Mouse (Mus musculus) lung, postnatal 25 days (tissue): Measurements from ENCODE around the gene Scaper.

Source experiments
- DNase-seq: peaks from one replicate; pipeline ENCODE4 v3.0.0; 2022; ENCODE audit warnings: low spot score

Scaper gene

DNA sequence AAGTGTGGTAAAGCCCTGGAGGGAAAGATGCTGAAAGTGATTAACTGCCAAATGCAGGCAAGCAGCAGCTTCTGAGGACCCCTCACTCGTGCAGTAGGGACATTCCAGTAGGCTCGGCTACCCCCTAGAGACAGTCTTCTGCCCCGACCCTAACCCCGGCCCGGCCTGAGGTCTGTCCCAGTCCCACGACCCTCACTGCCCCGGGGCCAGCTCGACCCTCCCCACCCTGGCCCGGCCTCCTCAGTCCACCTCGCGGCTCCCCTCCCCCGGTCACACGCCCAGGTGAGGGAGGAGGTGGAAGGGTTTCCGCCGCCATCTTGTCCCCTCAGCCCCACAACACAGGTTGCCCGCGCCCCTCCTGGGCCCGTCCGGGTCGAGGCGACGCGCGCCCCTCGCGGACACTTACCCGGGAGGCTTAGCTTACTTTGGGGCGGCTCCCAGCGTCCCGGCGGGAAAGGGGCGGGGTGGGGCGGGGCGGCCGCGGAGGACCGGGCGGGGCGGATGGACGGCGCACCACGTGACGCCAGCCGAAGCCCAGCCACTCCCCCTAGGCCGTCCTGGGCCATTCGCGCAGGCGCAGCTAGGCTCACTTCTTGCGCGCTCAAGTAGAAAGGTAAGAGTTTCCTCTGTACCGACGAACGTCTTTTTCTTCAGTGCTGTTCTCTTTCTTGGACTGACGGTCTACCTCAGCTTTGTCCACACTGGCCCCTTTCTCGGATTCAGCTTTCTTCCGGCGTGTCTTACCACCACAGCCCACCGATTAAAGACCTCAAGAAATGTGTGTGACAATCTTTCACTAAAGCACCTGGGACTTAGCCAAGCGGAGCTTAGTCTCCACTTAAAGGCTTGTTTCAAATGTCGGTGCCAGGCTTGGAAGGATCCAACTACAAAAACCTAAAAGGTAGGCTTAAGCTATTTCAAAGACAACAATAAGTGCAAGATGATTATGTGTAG is at the start of gene Scaper:
Gene Scaper, minus strand, starts transcription at position 456 of the 954 bp plus-strand sequence.
- DNase-seq = peak; percentile 90

DNA sequence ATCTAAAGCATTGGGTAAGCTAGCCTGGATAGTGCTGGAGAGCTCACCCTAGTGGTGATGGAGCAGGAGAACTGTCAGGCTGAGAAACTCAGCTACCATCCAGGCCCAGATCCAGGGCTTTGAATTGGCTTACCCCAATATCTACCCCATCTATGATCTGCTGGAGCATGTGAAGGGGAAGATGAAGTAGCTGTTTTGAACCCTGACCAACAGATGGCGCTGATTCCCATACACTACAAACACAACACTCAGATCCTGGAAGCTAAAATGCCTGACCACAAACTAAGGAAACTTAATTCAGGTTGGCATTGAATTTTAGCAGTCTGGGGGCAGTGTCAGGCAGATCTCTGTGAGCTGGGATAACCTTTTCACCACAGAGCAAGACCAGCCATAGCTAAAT is 8.9 kb upstream of the Scaper start:
- DNase-seq = peak; percentile 29

DNA sequence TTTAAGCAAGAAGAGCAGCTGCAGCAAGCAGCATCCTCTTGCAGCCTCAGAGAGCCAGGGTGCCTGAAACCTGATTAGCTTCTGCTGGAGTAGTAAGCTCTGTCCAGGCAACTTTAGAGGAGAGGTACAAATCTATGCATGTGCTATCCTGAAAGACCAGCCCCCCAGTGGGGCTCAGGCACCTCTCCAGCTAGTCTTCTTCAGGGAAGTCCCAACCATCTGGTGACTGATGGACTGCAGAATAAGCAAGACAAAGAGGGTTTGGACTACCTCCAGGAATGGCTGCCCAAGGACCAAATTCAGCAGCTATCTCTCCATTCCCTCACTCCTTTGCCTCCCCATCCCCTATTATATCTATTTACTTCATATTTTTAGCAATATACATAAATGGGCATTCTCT is 3.4 kb upstream of the Scaper start:
- DNase-seq = no peak

DNA sequence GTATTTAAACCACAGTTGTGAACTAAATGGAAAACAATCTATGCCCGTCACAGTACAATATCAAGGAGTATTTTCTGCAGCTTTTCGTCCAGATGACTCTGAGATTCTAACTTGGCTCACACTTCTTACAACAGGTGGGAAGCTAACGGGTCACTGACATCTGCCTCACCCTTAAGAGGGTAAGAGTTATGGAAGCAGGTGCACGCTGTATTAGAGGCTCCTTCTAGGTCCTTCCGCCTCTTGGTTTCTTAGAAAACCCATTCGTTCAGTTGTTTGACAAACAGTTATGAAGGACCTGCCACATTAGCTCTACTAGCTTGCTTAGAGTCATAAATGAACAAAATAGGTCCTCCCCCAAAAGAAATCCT is 683 bp upstream of the Scaper start:
- no peak for DNase-seq

DNA sequence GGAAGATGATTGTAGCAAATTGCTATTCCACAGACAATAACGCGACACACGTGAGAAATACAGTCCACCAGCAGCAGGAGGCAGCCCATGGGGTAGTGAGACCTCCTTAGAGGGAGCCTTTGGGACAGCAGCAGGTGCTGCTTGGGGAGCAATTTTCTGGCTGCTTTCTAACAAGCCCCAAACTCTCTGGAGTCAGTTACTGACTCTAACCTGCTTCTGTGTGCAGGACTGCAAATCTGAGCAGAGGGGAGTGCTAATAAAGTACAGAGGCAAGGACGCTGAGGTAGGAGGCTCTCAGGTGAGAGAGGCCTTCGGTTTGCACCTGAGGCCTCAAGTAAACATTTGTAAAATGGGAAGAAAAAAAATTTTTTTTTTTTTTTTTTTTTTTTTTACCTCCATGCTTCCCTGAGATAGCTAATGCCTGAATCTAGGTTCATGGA is 675 bp downstream of the Scaper start:
- DNase-seq = no peak

DNA sequence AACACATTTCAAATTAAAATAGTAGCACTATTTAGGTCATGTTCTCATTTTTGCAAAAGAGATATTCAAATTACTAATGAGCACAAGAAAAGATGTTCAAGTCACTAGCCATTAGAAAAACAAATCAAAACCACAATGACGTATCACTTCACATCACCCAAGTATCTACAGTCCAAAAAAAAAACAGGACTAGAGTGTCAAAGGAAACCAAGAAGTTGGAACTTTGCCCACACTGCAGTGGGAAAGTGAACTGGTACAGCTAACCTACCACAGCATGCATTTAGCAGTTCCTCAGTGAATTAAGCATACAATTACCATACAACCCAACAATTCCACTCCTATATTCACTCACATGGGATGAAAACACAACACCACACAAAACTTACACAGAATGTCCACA is 5.4 kb downstream of the Scaper start:
- DNase-seq = no peak

DNA sequence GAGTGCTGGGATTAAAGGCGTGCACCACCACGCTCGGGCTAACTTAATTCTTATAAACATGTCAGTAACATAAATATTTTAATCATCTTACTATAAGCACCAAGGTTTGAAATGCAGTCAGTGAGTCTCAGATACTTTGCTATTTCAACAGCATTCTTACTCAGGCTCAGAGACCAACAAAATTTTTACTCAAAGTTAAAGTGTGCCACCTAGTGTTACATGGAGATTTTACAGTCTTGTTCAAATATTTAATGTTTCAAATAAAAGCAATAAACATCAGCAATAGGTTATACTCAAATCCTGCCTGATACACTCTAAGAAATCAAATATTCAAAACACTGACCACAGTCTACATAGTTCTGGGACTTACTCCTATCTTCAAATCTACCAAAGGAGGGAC is 19.3 kb downstream of the Scaper start:
- DNase-seq = peak; percentile 29

DNA sequence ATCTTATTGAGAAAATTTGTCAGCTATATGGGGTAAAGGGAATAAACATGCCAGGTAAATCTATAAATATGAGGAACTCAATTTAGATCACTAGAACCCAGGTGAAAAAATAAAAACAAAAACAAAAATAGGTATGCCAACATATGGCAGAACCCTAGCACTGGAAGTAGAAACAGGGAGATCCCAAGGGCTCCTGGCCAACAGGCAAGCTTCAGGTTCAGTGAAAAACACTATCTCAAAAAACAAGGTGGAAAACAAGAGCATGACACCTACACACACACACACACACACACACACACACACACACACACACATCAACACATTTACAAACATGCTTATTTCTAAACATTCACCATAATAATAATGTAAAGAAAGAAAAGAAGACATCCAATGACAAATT is 21.2 kb downstream of the Scaper start:
- DNase-seq = no peak

DNA sequence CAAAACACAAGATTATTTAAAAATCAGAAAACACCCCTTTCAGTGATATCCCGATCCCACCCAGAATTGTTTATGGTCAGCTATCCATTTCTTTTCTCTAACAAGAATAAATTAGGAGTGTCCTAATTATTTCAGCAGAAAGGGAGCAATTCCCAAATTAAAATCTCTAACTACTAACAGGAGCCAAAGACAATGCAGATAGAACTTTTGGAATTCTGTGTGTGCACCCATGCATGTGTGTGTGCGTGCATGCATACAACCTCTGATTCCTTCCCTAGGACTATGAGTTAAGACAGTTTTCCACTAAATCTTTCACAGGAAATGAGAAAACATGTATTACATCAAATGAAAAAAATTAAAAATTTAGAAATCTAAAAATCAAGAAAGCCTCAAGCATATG is 26.4 kb downstream of the Scaper start:
- DNase-seq = no peak

DNA sequence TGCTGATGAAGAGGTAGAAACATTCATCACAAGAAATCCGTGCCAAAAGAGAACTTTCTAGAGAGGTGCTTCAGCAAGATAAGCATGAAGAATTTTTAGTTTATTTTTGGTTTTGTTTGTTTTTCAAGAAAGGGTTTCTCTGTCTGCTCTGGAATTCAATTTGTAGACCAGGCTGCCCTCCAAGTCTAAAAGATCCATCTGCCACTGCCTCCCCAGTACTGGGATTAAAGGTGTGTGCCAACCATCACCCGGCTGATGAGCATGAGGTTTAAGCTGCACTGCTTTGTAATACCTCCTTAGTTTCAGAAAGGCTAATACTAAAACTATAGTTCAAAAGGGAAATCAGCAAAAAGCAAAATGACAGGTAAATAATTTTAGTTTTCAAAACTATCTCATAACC is 35.0 kb downstream of the Scaper start:
- DNase-seq = no peak

DNA sequence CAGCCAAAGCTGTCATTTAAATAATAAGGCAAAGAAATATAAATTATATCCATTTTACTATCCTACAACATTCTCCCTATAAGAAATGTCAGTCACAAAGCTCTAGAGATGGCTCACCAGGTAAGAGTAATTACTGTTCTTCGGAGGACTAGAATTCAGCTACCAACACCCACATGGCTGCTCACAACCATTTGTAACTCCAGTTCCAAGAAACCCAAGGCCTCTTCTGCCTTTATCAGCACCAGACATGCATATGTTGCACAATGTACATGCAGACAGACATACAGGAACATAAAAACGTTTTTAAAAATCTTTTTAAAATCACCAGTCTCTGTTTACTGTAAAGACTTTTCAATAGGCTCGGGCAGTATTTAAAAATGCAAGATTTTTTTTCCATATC is 36.3 kb downstream of the Scaper start:
- DNase-seq = no peak

DNA sequence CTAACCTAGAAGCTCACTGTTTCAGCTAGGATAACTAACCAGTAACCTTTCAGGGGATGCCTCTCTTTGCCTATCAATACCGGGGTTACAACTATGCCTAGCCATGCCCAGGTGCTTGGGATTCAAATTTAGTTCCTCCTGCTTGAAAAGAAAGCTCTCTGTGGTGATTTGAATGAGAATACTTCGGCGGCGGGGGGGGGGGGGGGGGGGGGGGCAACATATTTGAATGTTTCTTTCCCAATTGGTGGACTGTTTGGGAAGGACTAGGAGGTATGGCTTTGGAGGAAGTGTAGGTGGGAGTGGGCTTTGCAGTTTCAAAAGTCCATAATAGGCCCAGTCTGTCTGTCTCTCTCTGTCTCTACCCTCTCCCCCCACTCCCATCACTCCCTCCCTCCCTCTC is 37.4 kb downstream of the Scaper start:
- no peak for DNase-seq

DNA sequence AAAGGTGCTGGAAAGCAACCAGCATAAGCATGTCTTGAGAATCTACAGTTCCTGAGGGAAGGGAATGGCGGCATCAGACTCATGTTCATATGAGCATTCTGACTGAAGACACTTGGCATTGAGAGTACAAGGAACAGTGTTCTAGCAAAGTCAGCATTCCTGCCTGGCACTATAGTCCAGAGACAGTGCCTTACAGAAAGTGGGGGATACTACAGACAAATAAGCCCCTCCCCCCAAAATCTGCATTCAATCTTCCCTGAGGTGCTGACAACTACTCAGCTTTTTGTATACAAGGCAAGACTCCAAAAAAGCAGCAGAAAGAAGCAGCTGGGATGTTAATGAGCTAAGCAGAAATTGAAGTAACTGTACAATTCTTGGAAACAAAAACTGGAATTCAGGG is 59.9 kb downstream of the Scaper start:
- no peak for DNase-seq

DNA sequence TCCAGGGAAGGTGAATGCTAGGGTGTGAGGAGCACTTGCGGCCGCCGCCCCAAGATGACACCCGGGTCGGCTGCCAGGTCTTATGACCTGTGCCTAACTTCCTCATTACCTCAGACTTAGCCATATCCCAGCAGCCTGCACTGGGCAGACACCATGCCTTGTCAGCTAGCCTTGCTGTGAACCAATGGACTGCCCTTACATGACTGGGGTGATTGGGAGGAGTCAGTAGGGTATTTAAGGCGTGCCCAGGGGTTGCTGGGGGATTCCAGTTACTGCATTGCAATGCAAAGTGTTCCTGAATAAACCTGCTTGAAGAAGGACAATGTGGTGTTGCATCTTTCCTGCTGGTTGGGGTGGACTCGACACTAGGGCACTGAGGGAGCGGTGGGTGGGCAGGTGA is 148.5 kb downstream of the Scaper start:
- DNase-seq = no peak

DNA sequence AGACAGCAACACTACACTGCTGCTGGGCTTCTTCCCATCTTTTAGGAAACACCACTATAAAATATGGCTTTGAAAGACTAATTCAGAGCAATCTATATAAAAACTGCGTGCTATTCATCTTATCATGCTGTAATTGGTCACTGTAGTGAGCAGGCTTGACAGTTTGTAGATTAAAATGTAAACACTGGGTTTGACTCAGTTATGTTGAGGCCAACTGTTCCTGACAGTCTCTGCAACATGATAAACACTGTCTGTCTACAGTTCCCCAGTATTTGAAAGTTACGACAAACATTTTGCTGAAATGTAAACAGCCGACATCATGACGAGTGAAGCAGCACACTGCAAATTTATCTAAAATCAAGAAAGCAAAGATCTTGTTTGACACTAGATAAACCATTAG is 225.9 kb downstream of the Scaper start:
- DNase-seq = no peak

DNA sequence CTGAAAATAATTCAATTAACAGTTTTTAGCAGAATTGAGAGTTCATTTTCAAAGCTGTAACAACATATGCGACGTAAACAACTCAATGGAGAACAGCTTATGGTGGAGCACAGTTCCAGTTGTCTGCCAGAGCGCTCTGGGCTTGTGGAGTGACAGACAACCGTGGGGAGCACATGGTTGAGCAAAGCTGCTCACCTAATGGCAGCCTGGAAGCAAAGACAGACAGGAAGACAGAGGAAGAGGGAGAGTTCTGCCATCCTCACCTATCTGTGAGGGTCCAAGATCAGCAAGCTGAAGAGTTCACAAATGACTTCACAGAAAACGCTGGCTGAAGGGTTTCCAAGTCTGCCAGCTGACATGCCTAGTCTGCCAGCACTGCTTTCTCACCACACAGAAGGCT is 227.4 kb downstream of the Scaper start:
- no peak for DNase-seq

DNA sequence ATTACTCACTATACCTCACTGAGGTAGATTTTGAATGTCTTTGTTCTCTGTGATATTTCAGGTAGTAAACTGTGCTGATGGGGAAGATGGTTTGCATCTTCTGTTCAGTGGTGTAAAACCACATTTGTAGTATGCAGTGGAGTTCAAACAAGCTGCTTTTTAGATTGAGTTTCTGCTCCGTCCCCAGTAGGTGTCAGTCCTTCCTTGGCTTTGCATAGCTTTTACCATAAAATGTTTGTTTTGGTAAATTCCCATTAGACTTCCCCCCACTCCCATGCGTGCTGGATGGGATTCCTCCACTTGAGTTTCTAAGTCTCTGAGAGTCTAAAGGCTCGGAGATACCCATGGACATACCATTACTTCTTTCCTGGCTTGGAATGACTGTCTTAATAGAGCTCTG is 231.3 kb downstream of the Scaper start:
- no peak for DNase-seq

DNA sequence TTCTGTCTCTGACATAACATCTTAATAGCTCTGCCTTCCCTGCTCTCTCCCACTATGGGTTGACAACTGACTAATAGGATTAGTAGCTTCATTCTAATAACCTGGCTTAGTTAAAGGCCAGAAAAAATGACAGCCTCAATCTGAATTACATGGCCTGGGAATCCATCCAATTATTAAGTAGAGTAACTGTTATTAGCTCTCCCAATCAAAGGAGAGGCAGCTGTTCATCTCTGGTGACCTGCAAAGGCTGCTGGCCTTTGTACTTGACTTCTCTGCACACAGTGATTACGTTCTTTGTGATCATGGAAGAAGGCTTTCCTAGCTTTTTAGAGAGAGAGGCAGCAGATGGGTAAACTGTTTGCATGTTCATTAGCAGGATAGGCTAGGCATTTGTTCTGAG is 242.6 kb downstream of the Scaper start:
- DNase-seq = no peak

DNA sequence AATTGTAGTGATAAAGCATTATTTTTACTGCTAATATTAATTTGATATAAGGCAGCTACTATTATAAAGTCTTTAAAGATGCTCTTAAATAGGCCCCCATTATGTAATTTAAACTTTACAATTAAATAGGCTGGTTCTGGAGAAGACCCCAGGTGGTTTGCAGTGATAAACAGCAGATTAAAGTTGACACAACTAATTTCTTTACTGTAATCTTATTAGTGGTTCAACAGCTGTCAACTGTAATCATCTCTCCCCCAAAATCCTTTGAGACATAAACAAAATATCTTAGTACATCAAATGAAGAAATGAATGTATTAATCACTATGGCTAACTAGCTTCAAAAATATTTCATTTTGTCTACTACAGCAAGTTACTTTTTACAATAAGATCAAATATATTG is 260.8 kb downstream of the Scaper start:
- DNase-seq = no peak

DNA sequence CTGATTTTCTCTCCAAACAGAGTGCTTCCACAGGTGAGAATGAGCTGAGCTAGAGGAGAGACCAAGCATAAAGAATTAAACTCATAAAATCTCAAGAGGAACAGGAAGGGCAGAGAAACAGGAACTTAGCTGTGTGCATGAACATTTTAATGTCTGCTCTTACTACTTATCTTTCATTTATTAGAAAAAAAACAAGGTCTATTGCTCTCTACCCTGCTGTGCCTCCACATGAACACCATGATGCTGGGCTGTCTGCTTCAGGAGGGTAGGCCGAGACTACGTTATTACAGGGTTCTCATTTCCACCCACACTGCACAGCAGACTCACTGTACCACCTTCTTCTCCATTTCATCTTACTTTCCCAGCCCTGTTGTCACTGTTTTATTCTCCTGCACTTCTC is 291.5 kb downstream of the Scaper start:
- DNase-seq = no peak

DNA sequence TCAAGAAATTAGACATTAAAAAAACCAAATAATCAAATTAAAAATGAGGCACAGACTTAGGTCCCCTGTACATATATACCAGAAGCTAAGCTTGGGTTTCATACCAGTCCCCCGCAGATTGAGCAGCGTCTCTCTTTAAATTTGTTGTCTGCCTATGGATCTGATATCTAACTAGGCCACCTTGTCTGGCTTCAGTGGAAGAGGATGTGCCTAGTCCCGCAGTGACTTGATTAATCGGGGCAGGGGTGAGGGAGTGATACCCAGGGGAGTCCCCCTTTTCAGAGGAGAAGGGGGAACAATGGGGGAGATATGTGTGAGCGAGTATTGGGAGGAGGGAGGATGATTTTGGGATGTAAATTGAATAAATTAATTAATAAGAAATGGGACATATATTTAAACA is 310.9 kb downstream of the Scaper start:
- no peak for DNase-seq

DNA sequence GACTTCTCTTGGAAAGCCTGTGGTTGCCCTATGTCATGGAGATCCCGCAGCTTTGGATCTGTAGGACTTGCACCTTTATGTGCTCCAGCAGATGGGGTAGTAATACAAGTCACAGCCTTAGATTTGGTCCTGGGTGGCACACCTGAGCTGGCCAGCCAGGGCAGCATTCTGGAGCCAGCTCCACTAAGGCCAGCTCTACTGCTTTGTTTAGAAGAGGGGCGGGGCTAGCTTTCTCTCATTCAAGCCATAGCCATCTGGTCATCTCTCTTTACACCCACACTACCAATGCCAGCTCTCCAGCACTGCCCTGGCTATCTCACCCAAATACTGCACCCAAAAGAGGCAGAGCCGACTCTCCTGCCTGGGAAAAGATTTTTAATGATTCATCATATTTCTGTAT is 323.2 kb downstream of the Scaper start:
- no peak for DNase-seq

DNA sequence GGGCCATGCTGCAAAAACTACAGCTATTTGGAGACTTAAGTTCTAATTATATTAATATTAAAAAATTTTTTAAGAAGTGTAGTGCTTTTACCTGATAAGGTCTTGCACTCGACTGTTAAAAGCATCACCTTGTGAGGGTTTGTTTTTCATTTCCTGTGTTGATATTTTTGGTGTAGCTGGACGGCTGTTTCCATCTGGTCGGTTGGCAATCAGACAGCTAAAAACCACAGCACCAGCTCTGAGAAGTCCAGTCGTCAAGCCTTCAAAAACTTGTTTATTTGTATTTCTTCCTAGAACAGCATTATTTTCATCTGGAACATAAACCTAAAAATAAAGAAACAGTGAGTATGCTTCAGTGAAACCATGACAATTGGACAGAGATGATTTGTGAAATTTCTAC is 328.2 kb downstream of the Scaper start:
- DNase-seq = peak; percentile 1
